8 mouse cellular contexts compared by ENCODE assay signal in the genomic region with DNA sequence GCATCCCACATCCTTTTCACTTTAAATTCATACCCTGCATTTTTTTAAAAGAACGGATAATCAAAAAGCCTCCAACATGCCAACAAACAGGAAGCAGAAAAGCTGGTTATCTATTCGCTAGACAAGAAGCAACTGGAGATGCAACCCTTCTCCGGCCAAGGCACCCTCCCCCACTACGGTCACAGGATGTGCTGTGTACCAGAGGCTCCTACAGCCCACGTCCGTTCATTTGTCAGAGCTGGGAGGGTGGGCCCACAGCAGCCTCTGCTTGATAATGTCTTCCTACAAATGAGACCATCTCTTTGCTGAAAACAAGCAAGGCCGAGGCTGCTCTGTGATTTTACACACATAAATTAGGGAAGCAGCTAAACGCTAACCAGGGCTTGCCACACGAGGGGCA.
DNase-seq lines count a peak whose midpoint lies in the region; ATAC-seq and TF ChIP-seq lines count a peak whose summit lies in the region.

No protein-coding gene starts in this region.

- peak; percentile 26; the same call in 1 of the 2 replicates for TF ChIP-seq POLR2A in lung, adult 2 months (IDR thresholded peaks at IDR 0.05; ENCODE audit: borderline replicate concordance, extremely low read depth, low read depth, low read length)

- H3K27ac ChIP-seq in hindbrain, embryonic 12.5 days, result no peak overlapping the region
- no peak overlapping the region for H3K27ac ChIP-seq in hindbrain, embryonic 13.5 days
- H3K27ac ChIP-seq in forebrain, embryonic 13.5 days, result no peak overlapping the region
- H3K27ac ChIP-seq in hindbrain, postnatal 0 days, result no peak overlapping the region

- no peaks in the 10 kb centered on the region for H3K27me3 ChIP-seq in hindbrain, embryonic 12.5 days
- no peaks in the 10 kb centered on the region for H3K27me3 ChIP-seq in hindbrain, embryonic 13.5 days
- H3K27me3 ChIP-seq in forebrain, embryonic 13.5 days, result no peaks in the 10 kb centered on the region
- H3K27me3 ChIP-seq in hindbrain, postnatal 0 days (ENCODE audit: insufficient read depth, low read length), result no peaks in the 10 kb centered on the region

- no peak for TF ChIP-seq CTCF in hindbrain, postnatal 0 days (IDR thresholded peaks at IDR 0.05; ENCODE audit: low read depth)
- TF ChIP-seq CTCF in lung, adult 2 months (IDR thresholded peaks at IDR 0.05; ENCODE audit: insufficient read depth, low read length), result no peak

- peaks cover 8% of the 10 kb centered on the region for H3K4me1 ChIP-seq in hindbrain, embryonic 12.5 days
- H3K4me1 ChIP-seq in hindbrain, embryonic 13.5 days (replicated peaks), result peaks cover 11% of the 10 kb centered on the region; the same call in 1 of the 2 replicates
- H3K4me1 ChIP-seq in forebrain, embryonic 13.5 days, result peaks cover 14% of the 10 kb centered on the region
- H3K4me1 ChIP-seq in hindbrain, postnatal 0 days (ENCODE audit: insufficient read depth, low read length), result 0 out of 2 replicates have a peak, but pooled peaks cover 6% of the 10 kb centered on the region
- peaks cover 11% of the 10 kb centered on the region for H3K4me1 ChIP-seq in lung, adult 2 months (ENCODE audit: control insufficient read depth, insufficient read depth, low read length)

- H3K4me3 ChIP-seq in hindbrain, embryonic 12.5 days, result no peak overlapping the region
- no peak overlapping the region for H3K4me3 ChIP-seq in hindbrain, embryonic 13.5 days
- no peak overlapping the region for H3K4me3 ChIP-seq in forebrain, embryonic 13.5 days
- no peak overlapping the region for H3K4me3 ChIP-seq in hindbrain, postnatal 0 days (ENCODE audit: low read length)
- no peak overlapping the region for H3K4me3 ChIP-seq in lung, adult 2 months (replicated peaks; ENCODE audit: extremely low read depth, low read depth, low read length)

- WGBS in hindbrain, embryonic 12.5 days, result 48% methylated on average over 9 of the region's 9 CpGs
- WGBS in hindbrain, embryonic 13.5 days, result 34% methylated on average over 9 of the region's 9 CpGs
- WGBS in forebrain, embryonic 13.5 days, result 32% methylated on average over 9 of the region's 9 CpGs
- 35% methylated on average over 9 of the region's 9 CpGs for WGBS in hindbrain, postnatal 0 days
- WGBS in lung, adult 2 months, result 40% methylated on average over 9 of the region's 9 CpGs

- H3K4me2 ChIP-seq in hindbrain, embryonic 12.5 days (replicated peaks), result no peak overlapping the region
- H3K4me2 ChIP-seq in hindbrain, embryonic 13.5 days, result no peak overlapping the region
- peak overlapping the region; percentile 14 for H3K4me2 ChIP-seq in forebrain, embryonic 13.5 days
- 0 out of 2 replicates have a peak overlapping the region, but pooled peaks have one; percentile 3 for H3K4me2 ChIP-seq in hindbrain, postnatal 0 days (ENCODE audit: low read depth, low read length)

- no peaks in the 10 kb centered on the region for H3K9me3 ChIP-seq in hindbrain, embryonic 12.5 days (replicated peaks)
- H3K9me3 ChIP-seq in hindbrain, embryonic 13.5 days, result no peaks in the 10 kb centered on the region
- no peaks in the 10 kb centered on the region for H3K9me3 ChIP-seq in forebrain, embryonic 13.5 days (replicated peaks)
- no peaks in the 10 kb centered on the region for H3K9me3 ChIP-seq in hindbrain, postnatal 0 days (ENCODE audit: low read length)

- peak; percentile 18 for DNase-seq in hindbrain, postnatal 0 days (ENCODE audit: low spot score)
- no peak for DNase-seq in lung, adult 2 months
- peak; percentile 27 to 33 for DNase-seq in urinary bladder, postnatal 36 days (ENCODE audit: low spot score in 2 of 2)
- DNase-seq in layer of hippocampus, postnatal 14 days (ENCODE audit: low spot score in 2 of 2), result no peak
- no peak for DNase-seq in right cerebral cortex, adult 18-20 months

- ATAC-seq in hindbrain, embryonic 12.5 days (ENCODE audit: low FRiP score), result peak; percentile 50; the same call in 1 of the 2 replicates
- no peak; the same call in 1 of the 2 replicates for ATAC-seq in hindbrain, embryonic 13.5 days (ENCODE audit: low FRiP score)
- peak; percentile 36; the same call in 1 of the 2 replicates for ATAC-seq in forebrain, embryonic 13.5 days
- ATAC-seq in hindbrain, postnatal 0 days, result 0 out of 2 replicates have a peak, but pooled peaks have one; percentile 40

- H3K36me3 ChIP-seq in hindbrain, embryonic 12.5 days, result no peaks in the 10 kb centered on the region
- H3K36me3 ChIP-seq in hindbrain, embryonic 13.5 days, result no peaks in the 10 kb centered on the region
- no peaks in the 10 kb centered on the region for H3K36me3 ChIP-seq in forebrain, embryonic 13.5 days (ENCODE audit: poor library complexity, severe bottlenecking)
- H3K36me3 ChIP-seq in hindbrain, postnatal 0 days (ENCODE audit: insufficient read depth, low read length), result no peaks in the 10 kb centered on the region

- H3K9ac ChIP-seq in hindbrain, embryonic 12.5 days, result no peak overlapping the region
- H3K9ac ChIP-seq in hindbrain, embryonic 13.5 days, result no peak overlapping the region
- H3K9ac ChIP-seq in forebrain, embryonic 13.5 days, result no peak overlapping the region
- no peak overlapping the region for H3K9ac ChIP-seq in hindbrain, postnatal 0 days (replicated peaks; ENCODE audit: low read length)

Comparison
In these comparisons a context has a peak if more than half of its experiments do, and no peak if none do; other contexts are left out.
1. H3K4me2 ChIP-seq: peak in forebrain, embryonic 13.5 days (single experiment) and hindbrain, postnatal 0 days (single experiment); none in hindbrain, embryonic 12.5 days (single experiment) and hindbrain, embryonic 13.5 days (single experiment).
2. DNase-seq: peak in hindbrain, postnatal 0 days (single experiment) and urinary bladder, postnatal 36 days (2 of 2); none in lung, adult 2 months (single experiment), layer of hippocampus, postnatal 14 days (0 of 2) and right cerebral cortex, adult 18-20 months (single experiment).